Mouse (Mus musculus) kidney, embryonic 15.5 days (tissue): ENCODE results near the gene Olfr389. TPM values are rescaled to one million over a fixed set of nuclear protein-coding genes. Genes with fewer than 3 reads are reported as not detected.

Source experiments
- ATAC-seq: fragments of 200-750 bp; cut with Nextera tagmentation; replicated peaks from 2 replicates; pipeline ENCODE4 v1.8.0; 2017; ENCODE audit warnings: moderate TSS enrichment; ENCODE audit not compliant: low FRiP score
- H3K27ac ChIP-seq: fragments of 300-500 bp; sonication (generic); 2 replicates; pipeline ENCODE4 v1.5.1; 2015; ENCODE audit warnings: mild to moderate bottlenecking, inconsistent platforms
- H3K27me3 ChIP-seq: fragments of 300-500 bp; sonication (generic); 2 replicates; pipeline ENCODE4 v1.6.1; 2015; ENCODE audit warnings: inconsistent platforms
- H3K36me3 ChIP-seq: fragments of 300-500 bp; sonication (generic); 2 replicates; pipeline ENCODE4 v1.6.1; 2015; ENCODE audit warnings: inconsistent platforms
- H3K4me1 ChIP-seq: fragments of 300-500 bp; sonication (generic); 2 replicates; pipeline ENCODE4 v1.6.1; 2015; ENCODE audit warnings: inconsistent platforms
- H3K4me2 ChIP-seq: fragments of 300-500 bp; sonication (generic); 2 replicates; pipeline ENCODE4 v1.6.1; 2015; ENCODE audit warnings: moderate library complexity, mild to moderate bottlenecking, inconsistent platforms
- H3K4me3 ChIP-seq: fragments of 300-500 bp; sonication (generic); replicated peaks from 2 replicates; pipeline ENCODE4 v1.5.1; 2015; ENCODE audit warnings: mild to moderate bottlenecking, inconsistent platforms
- H3K9ac ChIP-seq: fragments of 300-500 bp; sonication (generic); 2 replicates; pipeline ENCODE4 v1.6.1; 2015; ENCODE audit warnings: mild to moderate bottlenecking, inconsistent platforms
- H3K9me3 ChIP-seq: fragments of 300-500 bp; sonication (generic); replicated peaks from 2 replicates; pipeline ENCODE4 v1.6.1; 2016; ENCODE audit warnings: inconsistent platforms
- WGBS: fragments of 180-500 bp; shearing (Covaris S2); methylation state at CpG from one replicate; pipeline ENCODE4 v1.1.7; 2015; ENCODE audit warnings: mixed read lengths; 5-methylcytosine and 5-hydroxymethylcytosine counted together
- polyA plus RNA-seq: library from polyadenylated mRNA; unstranded; fragments of >200 nt; fragmentation: Nextera tagmentation; extraction: Ambion mirVana; gene quantifications from 2 replicates; pipeline ENCODE4 v1.2.1, GENCODE M21; 2015

Olfr389 gene
- not detected in 2 replicates for polyA plus RNA-seq

- no peaks in the 10 kb centered on the region for H3K9me3 ChIP-seq
- ATAC-seq = no peak
- H3K27me3 ChIP-seq = no peaks in the 10 kb centered on the region
- H3K4me2 ChIP-seq = no peak within 1 kb of the TSS
- WGBS = 88% methylated on average over 1 of the region's 1 CpGs
- H3K9ac ChIP-seq = no peak within 1 kb of the TSS
- H3K27ac ChIP-seq = no peak within 1 kb of the TSS
- H3K4me1 ChIP-seq = no peaks in the 10 kb centered on the region
- H3K36me3 ChIP-seq = no peaks in the 10 kb centered on the region
- H3K4me3 ChIP-seq = no peak within 1 kb of the TSS
These were observed at the start of gene Olfr389 for GRCm38 (mm10) chr11:73780613-73781012. TSS of gene Olfr389 (minus strand) at chr11:73780713.

GRCm38 (mm10) chr11:73816949-73817348, 36.4 kb upstream of the Olfr389 start, which contains the start of gene Olfr392:
TSS of gene Olfr392 (minus strand) at chr11:73817049.
- no peak within 1 kb of the TSS for H3K4me3 ChIP-seq
- ATAC-seq = no peak

DNA sequence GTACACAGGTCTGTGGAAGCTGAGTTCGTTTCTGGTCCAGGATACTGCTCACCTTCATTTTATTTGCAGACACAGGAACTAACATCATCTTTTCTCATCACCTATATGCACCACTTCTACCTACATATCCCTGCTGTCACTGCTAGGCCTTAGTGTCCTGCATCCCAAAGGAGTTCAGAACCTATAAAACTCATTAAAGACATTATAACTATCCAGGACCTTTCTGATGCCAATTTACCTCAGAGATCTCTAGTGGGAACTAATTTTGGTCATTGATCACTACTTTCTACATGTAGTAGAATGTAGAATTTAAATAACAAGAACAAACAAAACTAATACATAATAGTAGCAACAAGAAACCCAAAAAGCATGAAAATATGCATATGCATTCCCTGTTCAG, 22.4 kb upstream of the Olfr389 start, which contains the start of gene Olfr391-ps:
Gene Olfr391-ps (minus strand): TSS at position 101 of the 400 bp plus-strand sequence.
- no peak within 1 kb of the TSS for H3K9ac ChIP-seq
- H3K4me2 ChIP-seq = no peak within 1 kb of the TSS
- H3K9me3 ChIP-seq = no peaks in the 10 kb centered on the region
- no peaks in the 10 kb centered on the region for H3K27me3 ChIP-seq
- no peak for ATAC-seq
- no peak within 1 kb of the TSS for H3K27ac ChIP-seq
- no peak within 1 kb of the TSS for H3K4me3 ChIP-seq
- H3K4me1 ChIP-seq = no peaks in the 10 kb centered on the region
- WGBS = 32% methylated on average over 1 of the region's 1 CpGs
- H3K36me3 ChIP-seq = no peaks in the 10 kb centered on the region

More at GRCm38 (mm10) chr11:73816949-73817348, 36.4 kb upstream of the Olfr389 start, which contains the start of gene Olfr392:
- H3K27ac ChIP-seq = no peak within 1 kb of the TSS
- H3K9ac ChIP-seq = no peak within 1 kb of the TSS
- no peaks in the 10 kb centered on the region for H3K36me3 ChIP-seq
- no peaks in the 10 kb centered on the region for H3K27me3 ChIP-seq
- no peak within 1 kb of the TSS for H3K4me2 ChIP-seq
- H3K4me1 ChIP-seq = no peaks in the 10 kb centered on the region
- 100% methylated on average over 1 of the region's 1 CpGs for WGBS
- no peaks in the 10 kb centered on the region for H3K9me3 ChIP-seq

DNA sequence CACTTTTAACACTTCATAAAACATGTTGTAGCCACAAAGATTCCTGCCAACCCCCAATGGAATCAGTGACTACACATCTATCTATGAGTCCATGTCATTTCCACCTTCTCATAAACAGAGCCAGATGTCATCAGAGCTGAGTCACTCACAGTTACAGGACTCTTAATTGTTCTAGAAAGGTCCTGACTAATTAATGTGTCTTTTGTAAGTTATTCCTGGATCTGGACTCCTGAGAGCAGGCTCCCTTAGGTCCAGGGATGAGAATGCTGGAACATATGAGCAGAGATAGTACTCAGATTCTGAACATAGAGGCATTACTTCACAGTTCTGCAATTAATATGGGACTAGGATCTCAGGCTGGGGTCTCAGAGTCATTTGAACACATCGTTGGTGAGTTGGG, 2.2 kb upstream of the Olfr389 start, which contains the start of gene Olfr390:
Gene Olfr390 (plus strand): TSS at position 301 of the 400 bp plus-strand sequence.
- H3K36me3 ChIP-seq = no peaks in the 10 kb centered on the region
- no peaks in the 10 kb centered on the region for H3K27me3 ChIP-seq
- no peak for ATAC-seq
- H3K4me3 ChIP-seq = no peak within 1 kb of the TSS
- H3K9me3 ChIP-seq = no peaks in the 10 kb centered on the region
- no peak within 1 kb of the TSS for H3K9ac ChIP-seq
- H3K4me1 ChIP-seq = no peaks in the 10 kb centered on the region
- 70% methylated on average over 1 of the region's 1 CpGs for WGBS
- H3K4me2 ChIP-seq = no peak within 1 kb of the TSS
- H3K27ac ChIP-seq = no peak within 1 kb of the TSS

GRCm38 (mm10) chr11:73759115-73759514, 21.4 kb downstream of the Olfr389 start:
- H3K27me3 ChIP-seq = no peaks in the 10 kb centered on the region
- H3K4me3 ChIP-seq = no peak overlapping the region
- H3K27ac ChIP-seq = no peak overlapping the region
- no peak for ATAC-seq
- H3K9me3 ChIP-seq = no peaks in the 10 kb centered on the region; the same call in 1 of the 2 replicates
- H3K4me2 ChIP-seq = no peak overlapping the region
- H3K4me1 ChIP-seq = no peaks in the 10 kb centered on the region
- no peak overlapping the region for H3K9ac ChIP-seq
- no peaks in the 10 kb centered on the region for H3K36me3 ChIP-seq

Other genes starting within 250 kb of the Olfr389 start
- gene Olfr385, start 187.7 kb downstream of the Olfr389 start, polyA plus RNA-seq = not detected in 2 replicates
- not detected in 2 replicates for gene Olfr384, start 182.1 kb downstream of the Olfr389 start, polyA plus RNA-seq
- gene Zfp735, start 91.9 kb downstream of the Olfr389 start, polyA plus RNA-seq = not detected in 2 replicates
- not detected in 2 replicates for gene Olfr390, start 2.3 kb upstream of the Olfr389 start, polyA plus RNA-seq
- not detected in 2 replicates for gene Olfr391-ps, start 22.3 kb upstream of the Olfr389 start, polyA plus RNA-seq
- gene Olfr392, start 36.3 kb upstream of the Olfr389 start, polyA plus RNA-seq = not detected in 2 replicates
- not detected in 2 replicates for gene Olfr393, start 70.7 kb upstream of the Olfr389 start, polyA plus RNA-seq
- gene Olfr394, start 110.1 kb upstream of the Olfr389 start, polyA plus RNA-seq = not detected in 2 replicates
- gene Olfr395, start 128.6 kb upstream of the Olfr389 start, polyA plus RNA-seq = not detected in 2 replicates
- gene Olfr23, start 156.0 kb upstream of the Olfr389 start, polyA plus RNA-seq = not detected in 2 replicates
- gene Olfr397, start 180.1 kb upstream of the Olfr389 start, polyA plus RNA-seq = not detected in 2 replicates
- not detected in 2 replicates for gene Olfr398, start 209.7 kb upstream of the Olfr389 start, polyA plus RNA-seq